Mouse (Mus musculus): ENCODE data around the gene Adora2a.
"Not testable (repeated sequence)": the region's sequence is repeated elsewhere in the genome, so short reads cannot be mapped to it uniquely, and the experiment has no call there.

Gene Adora2a

DNA sequence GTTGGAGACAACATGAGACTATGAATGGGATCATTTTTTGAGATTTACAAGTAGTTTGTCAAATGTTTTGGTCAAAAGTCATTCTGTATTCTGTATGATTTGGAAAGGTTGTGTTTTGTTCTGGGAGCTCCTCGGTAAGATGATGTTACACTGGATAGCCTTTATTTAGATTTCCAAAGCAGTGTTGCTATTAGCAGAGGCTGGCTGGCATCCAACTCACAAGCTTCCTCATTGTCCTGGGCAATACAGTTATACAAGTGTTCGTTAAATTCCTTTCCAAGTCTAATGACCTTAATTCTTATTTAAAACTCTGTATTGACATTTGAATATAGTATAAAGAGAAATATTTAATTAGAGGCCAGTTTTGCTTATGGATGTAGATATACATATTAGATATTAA lies 28.6 kb downstream of the Adora2a start:
- DNase-seq (ENCODE audit: low spot score) = no peak

DNA sequence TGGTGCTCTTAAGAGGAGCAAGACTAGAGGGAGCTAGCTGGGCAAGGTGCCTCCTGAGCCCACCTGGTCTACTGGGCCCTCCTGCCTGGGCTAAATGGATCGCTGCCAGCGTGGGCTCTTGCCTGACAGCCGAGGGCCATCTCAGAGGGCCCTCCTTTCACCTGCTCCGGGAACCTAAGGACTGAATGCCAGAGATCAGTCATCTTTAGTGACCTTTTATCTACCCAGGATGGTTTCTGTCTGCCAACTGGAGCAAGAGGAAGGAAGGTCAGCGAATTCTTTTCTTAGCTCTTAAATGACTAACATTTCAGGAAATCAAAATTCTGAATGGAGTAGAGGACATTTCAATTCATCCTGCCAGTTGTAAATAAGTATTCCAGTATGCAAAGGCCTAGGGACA lies 33.9 kb downstream of the Adora2a start:
- no peak for DNase-seq (ENCODE audit: low spot score)

DNA sequence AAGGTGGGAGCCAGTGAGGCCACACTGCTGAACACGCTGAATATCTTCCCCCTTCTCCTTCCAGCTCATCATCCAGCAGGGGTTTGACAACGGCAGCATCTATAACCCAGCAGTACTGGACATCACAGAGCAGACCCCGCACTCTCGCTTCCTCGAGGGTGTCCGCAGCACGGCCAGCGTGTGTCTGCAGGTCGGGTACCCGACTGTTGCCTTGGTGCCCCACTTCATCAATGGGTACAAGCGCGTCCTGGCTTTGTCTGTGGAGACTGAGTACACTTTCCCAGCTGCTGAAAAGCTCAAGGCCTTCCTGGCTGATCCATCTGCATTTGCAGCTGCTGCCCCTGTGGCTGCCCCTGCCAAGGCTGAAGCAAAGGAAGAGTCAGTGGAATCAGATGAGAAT lies 35.9 kb downstream of the Adora2a start:
- no peak for DNase-seq (ENCODE audit: low spot score)

DNA sequence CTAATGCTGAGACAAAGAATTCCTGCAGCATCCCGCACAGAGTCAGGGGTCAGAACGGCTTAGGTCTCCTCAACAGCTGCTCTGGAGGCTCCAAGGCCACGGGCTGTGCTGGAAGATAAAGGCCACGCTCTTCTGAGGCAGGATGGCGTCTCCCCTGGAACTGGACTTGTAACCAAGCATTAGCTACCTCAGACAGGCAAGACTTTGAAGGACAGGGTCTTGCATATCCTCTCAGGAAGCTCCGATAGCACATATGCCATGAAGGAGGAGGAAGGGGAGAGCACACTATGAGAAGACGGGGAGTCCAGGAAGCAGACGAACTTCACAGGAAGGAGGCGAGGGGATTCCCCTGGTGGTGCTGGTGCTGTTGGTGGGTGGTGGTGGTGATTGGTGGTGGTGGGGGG lies 37.2 kb downstream of the Adora2a start:
- DNase-seq (ENCODE audit: low spot score) = not testable (repeated sequence)

DNA sequence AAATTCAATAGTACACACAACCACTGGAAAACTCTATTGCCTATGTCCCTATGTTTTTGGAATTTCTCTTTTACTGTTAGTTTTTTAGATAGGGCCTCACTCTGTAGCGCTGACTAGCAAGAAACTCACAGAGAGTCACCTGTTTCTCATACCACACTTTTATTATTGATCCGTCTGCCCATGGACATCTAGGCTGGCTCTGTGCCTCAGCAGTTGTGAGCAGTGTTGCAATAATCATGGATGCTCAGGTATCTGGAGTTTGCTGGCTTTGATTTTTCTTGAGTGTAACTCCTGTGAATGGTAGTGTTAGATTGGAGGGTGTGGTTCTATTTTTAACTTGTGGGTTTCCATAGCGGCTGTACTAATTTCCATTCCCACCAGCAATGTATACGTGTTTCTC lies 38.7 kb downstream of the Adora2a start:
- DNase-seq (ENCODE audit: low spot score) = no peak

DNA sequence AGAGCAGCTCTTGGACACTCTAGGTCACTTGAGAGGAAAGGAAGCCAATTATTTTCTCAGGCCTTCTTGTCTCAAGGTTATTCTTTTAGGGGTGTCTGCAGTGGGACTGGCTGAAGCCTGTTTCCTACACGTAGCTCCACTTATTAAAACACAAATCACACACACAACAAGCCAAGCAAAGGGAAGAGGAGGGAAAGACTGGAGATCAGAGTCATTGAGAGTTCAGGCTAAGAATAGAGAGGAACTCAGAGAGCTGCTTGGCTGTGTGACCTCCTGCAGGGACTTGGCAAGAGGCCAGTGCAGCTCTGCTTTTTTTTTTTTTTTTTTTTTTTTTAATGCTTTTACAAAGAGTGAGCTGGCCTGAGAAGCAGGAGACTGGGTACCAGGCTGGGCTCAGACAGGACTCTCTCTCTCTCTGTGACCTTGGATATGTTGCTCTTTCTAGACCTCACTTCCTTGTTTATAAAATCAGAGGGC lies 47.6 kb downstream of the Adora2a start:
- DNase-seq (ENCODE audit: low spot score) = peak; percentile 8

DNA sequence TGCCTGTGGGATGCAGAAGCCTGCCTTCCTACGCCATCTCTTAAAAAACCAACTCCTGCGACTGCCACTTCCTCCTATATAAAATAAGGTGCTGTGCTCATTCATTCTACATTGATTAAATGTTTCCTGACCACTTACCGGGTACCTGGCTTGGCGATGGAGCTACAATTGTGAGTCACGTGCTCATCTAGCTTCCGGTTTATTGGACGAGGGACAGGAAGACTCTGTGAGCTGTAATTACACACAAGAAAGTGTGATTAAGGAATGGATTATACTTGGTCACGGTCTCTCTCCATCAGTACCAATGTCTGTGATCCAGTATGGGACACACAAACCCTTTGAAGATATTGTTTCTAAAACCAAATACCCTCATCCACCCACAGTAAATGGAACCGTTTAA lies 48.1 kb downstream of the Adora2a start:
- no peak for DNase-seq (ENCODE audit: low spot score)

DNA sequence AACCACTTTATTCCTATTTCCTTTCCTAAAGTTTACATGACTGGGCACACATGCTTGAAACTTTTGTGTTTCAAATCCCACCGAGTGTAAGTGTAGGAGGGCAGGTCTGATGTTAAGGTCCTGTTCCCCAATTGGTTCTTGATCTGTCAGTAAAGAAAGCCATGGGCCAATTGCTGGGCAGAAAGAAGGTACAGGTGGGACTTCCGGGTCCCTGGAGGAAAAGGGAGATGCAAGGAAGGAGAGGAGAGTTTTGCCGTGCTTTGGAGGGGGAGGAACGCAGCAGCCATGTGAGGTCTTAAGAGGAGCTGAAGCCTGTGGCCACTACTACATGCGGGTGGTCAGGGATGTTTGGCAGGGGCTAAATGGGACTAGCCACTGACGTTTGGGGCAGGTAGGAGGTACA lies 48.6 kb downstream of the Adora2a start:
- DNase-seq (ENCODE audit: low spot score) = peak; percentile 13

DNA sequence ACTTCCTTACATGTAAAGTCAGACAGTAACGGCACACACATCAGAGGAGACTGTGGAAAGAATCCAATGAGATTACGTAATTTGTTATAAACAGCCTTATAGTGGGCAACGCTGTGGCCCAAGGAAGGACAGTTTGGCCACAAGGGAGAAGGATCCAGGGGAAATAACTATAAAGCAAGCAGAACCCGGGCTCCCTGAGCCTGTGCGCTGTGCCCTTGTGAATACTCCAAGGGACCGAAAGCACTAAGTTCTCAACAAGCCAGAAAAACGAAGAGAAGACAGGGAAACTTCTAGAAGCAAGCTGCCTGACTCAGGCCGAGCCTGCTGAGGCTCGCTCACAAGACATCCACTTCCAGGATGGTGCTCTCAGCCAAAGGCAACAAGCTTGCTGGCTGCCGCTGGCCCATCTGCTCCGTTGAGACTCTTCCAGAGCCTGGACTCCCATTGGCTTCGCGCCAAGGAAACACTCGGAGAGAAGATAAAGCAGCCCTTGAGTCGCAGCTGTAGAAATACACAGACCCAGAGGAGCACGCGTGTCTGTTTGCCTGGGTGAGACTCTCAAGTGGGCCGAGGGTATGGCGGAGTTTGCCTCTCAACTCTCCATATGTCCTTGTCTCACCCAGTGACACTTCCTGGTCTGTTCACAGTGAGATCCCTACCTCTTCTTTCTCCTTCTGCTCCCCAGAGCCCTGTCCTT lies 57.1 kb downstream of the Adora2a start:
- DNase-seq (ENCODE audit: low spot score) = not testable (repeated sequence)

DNA sequence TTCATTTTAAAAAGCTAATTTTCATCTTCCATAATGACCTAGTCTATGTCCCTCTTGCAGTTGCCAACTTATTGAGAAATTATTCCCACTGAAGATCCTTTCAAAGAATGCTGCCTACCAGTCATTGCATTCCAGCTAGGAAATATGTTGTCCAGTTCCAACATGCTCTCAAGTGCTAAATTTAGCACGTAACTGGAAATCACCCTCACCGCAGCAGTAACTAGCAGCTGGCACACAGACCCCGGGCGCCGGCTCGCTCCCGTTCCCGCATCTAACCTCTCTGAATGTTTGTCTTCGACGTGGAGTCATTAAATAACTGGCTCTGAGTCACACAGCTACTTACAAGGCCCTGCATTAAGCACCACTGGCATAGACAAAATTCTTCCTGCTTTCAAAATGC lies 62.0 kb downstream of the Adora2a start:
- DNase-seq (ENCODE audit: low spot score) = no peak
